Mouse (Mus musculus): ENCODE data around the gene Olfr446. TPM values are rescaled to one million over a fixed set of nuclear protein-coding genes. Genes with fewer than 3 reads are reported as not detected.

Gene Olfr446
- polyA plus RNA-seq (2014; fragmentation: Nextera tagmentation; extraction: Ambion mirVana) = not detected in 2 replicates

DNA sequence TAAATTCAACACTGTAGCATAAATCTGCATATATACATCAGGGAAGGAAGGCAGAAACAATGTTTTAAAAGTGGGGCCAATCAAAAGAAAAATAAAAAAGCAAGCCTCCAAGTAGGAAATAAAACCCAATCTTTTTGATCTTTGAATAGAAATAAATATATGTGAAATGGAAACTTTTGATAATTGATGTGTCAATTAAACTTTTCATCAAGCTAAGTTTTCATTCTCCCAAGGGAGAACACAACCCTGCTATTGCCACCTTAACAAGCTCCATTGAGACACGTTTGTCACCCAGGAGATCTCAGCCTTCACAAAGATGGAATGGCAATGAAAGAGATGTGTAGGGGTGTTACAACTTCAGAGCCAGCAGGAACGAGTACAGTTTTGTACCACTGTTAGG, at the start of gene Olfr446:
Gene Olfr446 (plus strand): TSS at position 301 of the 400 bp plus-strand sequence.
- ATAC-seq (ENCODE audit: insufficient read depth) (no peak), DNase-seq (no peak)
- TF ChIP-seq CTCF (IDR thresholded peaks at IDR 0.05; ENCODE audit: low read depth) = no peak
- Histone ChIP-seq H3K27ac (ENCODE audit: low read depth) (no peak within 1 kb of the TSS), H3K4me2 (no peak within 1 kb of the TSS), H3K9ac (no peak within 1 kb of the TSS), H3K27me3 (ENCODE audit: insufficient read depth, low read length) (no peaks in the 10 kb centered on the region), H3K4me3 (ENCODE audit: low read depth, low read length) (no peak within 1 kb of the TSS), H3K36me3 (ENCODE audit: insufficient read depth) (no peaks in the 10 kb centered on the region), H3K4me1 (ENCODE audit: insufficient read depth) (no peaks in the 10 kb centered on the region), H3K9me3 (ENCODE audit: low read depth, low read length) (no peaks in the 10 kb centered on the region)
- 58% methylated on average over 2 of the region's 2 CpGs for WGBS

DNA sequence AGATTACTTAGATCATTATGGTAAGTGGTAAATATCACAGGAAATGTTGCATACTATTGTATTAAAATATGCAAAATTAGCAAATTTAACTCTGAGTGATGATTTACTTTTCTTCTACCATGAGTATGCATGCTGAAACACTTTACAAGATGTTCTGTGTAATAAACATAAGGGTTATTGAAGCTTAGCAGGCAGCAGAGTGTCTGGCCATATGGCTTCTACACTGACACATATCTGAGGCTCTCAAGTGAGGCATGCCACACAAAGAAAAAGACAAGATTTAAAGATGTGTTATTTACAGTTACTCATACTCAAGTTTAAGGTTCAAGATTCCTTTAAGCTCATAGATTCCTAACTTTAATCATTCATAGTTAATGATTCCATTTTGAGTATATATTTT, 44.9 kb upstream of the Olfr446 start:
- no peak for DNase-seq
- TF ChIP-seq CTCF (IDR thresholded peaks at IDR 0.05; ENCODE audit: low read depth) = no peak
- H3K9ac ChIP-seq = no peak overlapping the region
- no peaks in the 10 kb centered on the region for H3K4me1 ChIP-seq (ENCODE audit: insufficient read depth)
- no peak for ATAC-seq (ENCODE audit: insufficient read depth)
- no peak overlapping the region for H3K27ac ChIP-seq (ENCODE audit: low read depth)
- no peaks in the 10 kb centered on the region for H3K36me3 ChIP-seq (ENCODE audit: insufficient read depth)
- H3K27me3 ChIP-seq (ENCODE audit: insufficient read depth, low read length) = no peaks in the 10 kb centered on the region
- H3K9me3 ChIP-seq (ENCODE audit: low read depth, low read length) = no peaks in the 10 kb centered on the region
- no peak overlapping the region for H3K4me2 ChIP-seq
- H3K4me3 ChIP-seq (ENCODE audit: low read depth, low read length) = no peak overlapping the region

DNA sequence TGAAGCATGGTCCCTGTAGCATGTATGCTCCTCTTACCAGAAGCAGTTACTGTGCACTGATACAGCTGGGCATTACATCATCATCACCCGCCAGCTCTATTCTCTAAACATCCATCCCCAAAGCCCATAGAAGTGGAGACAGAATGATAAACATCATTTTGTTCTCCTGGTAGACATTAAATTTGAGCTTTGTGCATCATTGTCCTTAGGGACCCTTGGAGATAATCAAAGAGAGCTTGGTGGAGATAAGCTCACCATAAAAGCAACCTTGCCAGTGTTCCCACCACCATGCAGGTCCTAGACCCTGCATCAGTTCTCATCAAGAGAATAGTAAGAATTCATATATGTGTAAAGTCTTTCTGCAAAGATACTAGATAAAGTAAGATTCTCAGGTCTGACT, 31.0 kb upstream of the Olfr446 start, which contains the start of gene Olfr448:
Gene Olfr448 (plus strand): TSS at position 301 of the 400 bp plus-strand sequence.
- no peaks in the 10 kb centered on the region for H3K27me3 ChIP-seq (ENCODE audit: insufficient read depth, low read length)
- no peaks in the 10 kb centered on the region for H3K36me3 ChIP-seq (ENCODE audit: insufficient read depth)
- H3K9ac ChIP-seq = no peak within 1 kb of the TSS
- no peaks in the 10 kb centered on the region for H3K4me1 ChIP-seq (ENCODE audit: insufficient read depth)
- no peak within 1 kb of the TSS for H3K27ac ChIP-seq (ENCODE audit: low read depth)
- H3K4me3 ChIP-seq (ENCODE audit: low read depth, low read length) = no peak within 1 kb of the TSS
- DNase-seq = no peak
- H3K9me3 ChIP-seq (ENCODE audit: low read depth, low read length) = no peaks in the 10 kb centered on the region
- H3K4me2 ChIP-seq = no peak within 1 kb of the TSS
- TF ChIP-seq CTCF (IDR thresholded peaks at IDR 0.05; ENCODE audit: low read depth) = no peak
- ATAC-seq (ENCODE audit: insufficient read depth) = no peak
- 67% methylated on average over 1 of the region's 1 CpGs for WGBS

DNA sequence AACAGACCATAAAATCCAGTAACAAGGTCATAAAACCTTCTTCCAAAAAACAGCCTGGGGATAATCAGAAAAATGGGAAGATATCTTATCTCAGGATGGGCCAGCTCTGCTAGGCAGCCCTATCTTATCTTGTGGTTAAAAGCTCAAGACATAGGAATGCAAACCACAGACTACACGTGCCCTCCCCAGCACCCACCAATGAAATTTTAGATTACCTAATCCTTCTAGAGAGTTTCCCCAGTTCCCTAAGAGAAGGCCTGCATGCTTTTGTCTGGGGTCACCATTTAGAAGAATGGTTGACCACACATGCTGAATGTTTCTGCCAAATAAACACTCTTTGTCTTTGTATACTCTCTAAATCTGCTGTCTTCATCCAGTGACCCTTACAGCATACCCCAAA, 20.8 kb upstream of the Olfr446 start:
- Histone ChIP-seq H3K27me3 (ENCODE audit: insufficient read depth, low read length) (no peaks in the 10 kb centered on the region), H3K9ac (no peak overlapping the region), H3K4me3 (ENCODE audit: low read depth, low read length) (no peak overlapping the region), H3K4me2 (no peak overlapping the region), H3K36me3 (ENCODE audit: insufficient read depth) (no peaks in the 10 kb centered on the region), H3K4me1 (ENCODE audit: insufficient read depth) (no peaks in the 10 kb centered on the region), H3K27ac (ENCODE audit: low read depth) (no peak overlapping the region), H3K9me3 (ENCODE audit: low read depth, low read length) (no peaks in the 10 kb centered on the region)
- ATAC-seq (ENCODE audit: insufficient read depth) = no peak
- 10% methylated on average over 1 of the region's 1 CpGs for WGBS
- no peak for DNase-seq
- no peak for TF ChIP-seq CTCF (IDR thresholded peaks at IDR 0.05; ENCODE audit: low read depth)

DNA sequence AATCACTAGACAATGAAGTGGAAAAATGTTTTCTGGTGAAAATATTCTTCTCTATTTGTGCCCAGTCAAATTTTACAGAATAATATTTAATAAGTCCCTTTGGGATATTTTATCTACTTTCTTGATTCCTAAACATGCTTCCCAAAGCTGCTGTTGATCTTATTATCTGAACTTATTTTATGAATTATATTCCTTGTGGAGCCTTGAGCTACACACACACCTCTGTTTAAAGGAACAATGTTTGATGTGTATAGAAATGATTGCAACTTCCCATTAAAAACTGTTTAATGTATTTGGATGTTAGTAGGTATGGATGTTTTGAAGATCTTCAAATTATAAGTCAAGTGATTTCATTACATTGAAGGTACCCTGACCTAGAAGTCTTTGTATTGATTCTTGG, 12.6 kb upstream of the Olfr446 start, which contains the start of gene Olfr447:
Gene Olfr447 (plus strand): TSS at position 301 of the 400 bp plus-strand sequence.
- ATAC-seq (ENCODE audit: insufficient read depth) = no peak
- H3K36me3 ChIP-seq (ENCODE audit: insufficient read depth) = no peaks in the 10 kb centered on the region
- H3K9me3 ChIP-seq (ENCODE audit: low read depth, low read length) = no peaks in the 10 kb centered on the region
- no peaks in the 10 kb centered on the region for H3K4me1 ChIP-seq (ENCODE audit: insufficient read depth)
- no peaks in the 10 kb centered on the region for H3K27me3 ChIP-seq (ENCODE audit: insufficient read depth, low read length)
- no peak within 1 kb of the TSS for H3K27ac ChIP-seq (ENCODE audit: low read depth)
- no peak within 1 kb of the TSS for H3K4me3 ChIP-seq (ENCODE audit: low read depth, low read length)
- no peak for DNase-seq
- no peak within 1 kb of the TSS for H3K4me2 ChIP-seq
- no peak within 1 kb of the TSS for H3K9ac ChIP-seq
- no peak for TF ChIP-seq CTCF (IDR thresholded peaks at IDR 0.05; ENCODE audit: low read depth)

- Histone ChIP-seq H3K4me2 (no peak within 1 kb of the TSS), H3K4me3 (ENCODE audit: low read depth, low read length) (no peak within 1 kb of the TSS), H3K9ac (no peak within 1 kb of the TSS), H3K4me1 (ENCODE audit: insufficient read depth) (no peaks in the 10 kb centered on the region), H3K36me3 (ENCODE audit: insufficient read depth) (no peaks in the 10 kb centered on the region), H3K27me3 (ENCODE audit: insufficient read depth, low read length) (no peaks in the 10 kb centered on the region), H3K27ac (ENCODE audit: low read depth) (no peak within 1 kb of the TSS), H3K9me3 (ENCODE audit: low read depth, low read length) (0 out of 2 replicates have a peak, but pooled peaks cover 5% of the 10 kb centered on the region)
- TF ChIP-seq CTCF (IDR thresholded peaks at IDR 0.05; ENCODE audit: low read depth) = no peak
- DNase-seq (no peak), ATAC-seq (ENCODE audit: insufficient read depth) (no peak)
- 67% methylated on average over 1 of the region's 1 CpGs for WGBS
These were observed 27.6 kb downstream of the Olfr446 start, which contains the start of gene Olfr444 for GRCm38 (mm10) chr6:42948767-42949166. Olfr444 (plus strand) TSS chr6:42949067.

- Histone ChIP-seq H3K27me3 (ENCODE audit: insufficient read depth, low read length) (no peaks in the 10 kb centered on the region), H3K4me2 (no peak overlapping the region), H3K4me3 (ENCODE audit: low read depth, low read length) (no peak overlapping the region), H3K27ac (ENCODE audit: low read depth) (no peak overlapping the region), H3K9ac (no peak overlapping the region), H3K9me3 (ENCODE audit: low read depth, low read length) (no peaks in the 10 kb centered on the region), H3K36me3 (ENCODE audit: insufficient read depth) (no peaks in the 10 kb centered on the region), H3K4me1 (ENCODE audit: insufficient read depth) (no peaks in the 10 kb centered on the region)
- no peak for TF ChIP-seq CTCF (IDR thresholded peaks at IDR 0.05; ENCODE audit: low read depth)
- DNase-seq = no peak
- ATAC-seq (ENCODE audit: insufficient read depth) = no peak
These were observed 59.2 kb downstream of the Olfr446 start for GRCm38 (mm10) chr6:42980377-42980776.

Other genes with a start within 250 kb of the Olfr446 start
- 73.2 and 75.2 TPM in 2 replicates for gene Tcaf1, start 211.3 kb upstream of the Olfr446 start, polyA plus RNA-seq (2014; fragmentation: Nextera tagmentation; extraction: Ambion mirVana)
- gene Olfr453, start 182.0 kb upstream of the Olfr446 start, polyA plus RNA-seq (2014; fragmentation: Nextera tagmentation; extraction: Ambion mirVana) = not detected in 2 replicates
- not detected in 2 replicates for gene Olfr38, start 165.0 kb upstream of the Olfr446 start, polyA plus RNA-seq (2014; fragmentation: Nextera tagmentation; extraction: Ambion mirVana)
- gene Olfr452, start 136.3 kb upstream of the Olfr446 start, polyA plus RNA-seq (2014; fragmentation: Nextera tagmentation; extraction: Ambion mirVana) = not detected in 2 replicates
- gene Olfr450, start 109.4 kb upstream of the Olfr446 start, polyA plus RNA-seq (2014; fragmentation: Nextera tagmentation; extraction: Ambion mirVana) = not detected in 2 replicates
- gene Olfr449, start 87.0 kb upstream of the Olfr446 start, polyA plus RNA-seq (2014; fragmentation: Nextera tagmentation; extraction: Ambion mirVana) = not detected in 2 replicates
- gene Olfr448, start 30.9 kb upstream of the Olfr446 start, polyA plus RNA-seq (2014; fragmentation: Nextera tagmentation; extraction: Ambion mirVana) = not detected in 2 replicates
- not detected in 2 replicates for gene Olfr447, start 12.5 kb upstream of the Olfr446 start, polyA plus RNA-seq (2014; fragmentation: Nextera tagmentation; extraction: Ambion mirVana)
- gene Olfr444, start 27.7 kb downstream of the Olfr446 start, polyA plus RNA-seq (2014; fragmentation: Nextera tagmentation; extraction: Ambion mirVana) = not detected in 2 replicates
- not detected in 2 replicates for gene Olfr441, start 185.0 kb downstream of the Olfr446 start, polyA plus RNA-seq (2014; fragmentation: Nextera tagmentation; extraction: Ambion mirVana)
- gene Olfr237-ps1, start 225.2 kb downstream of the Olfr446 start, polyA plus RNA-seq (2014; fragmentation: Nextera tagmentation; extraction: Ambion mirVana) = not detected in 2 replicates
- gene Olfr437, start 241.9 kb downstream of the Olfr446 start, polyA plus RNA-seq (2014; fragmentation: Nextera tagmentation; extraction: Ambion mirVana) = not detected in 2 replicates